23 mouse cellular contexts compared by ENCODE assay signal in the genomic region with DNA sequence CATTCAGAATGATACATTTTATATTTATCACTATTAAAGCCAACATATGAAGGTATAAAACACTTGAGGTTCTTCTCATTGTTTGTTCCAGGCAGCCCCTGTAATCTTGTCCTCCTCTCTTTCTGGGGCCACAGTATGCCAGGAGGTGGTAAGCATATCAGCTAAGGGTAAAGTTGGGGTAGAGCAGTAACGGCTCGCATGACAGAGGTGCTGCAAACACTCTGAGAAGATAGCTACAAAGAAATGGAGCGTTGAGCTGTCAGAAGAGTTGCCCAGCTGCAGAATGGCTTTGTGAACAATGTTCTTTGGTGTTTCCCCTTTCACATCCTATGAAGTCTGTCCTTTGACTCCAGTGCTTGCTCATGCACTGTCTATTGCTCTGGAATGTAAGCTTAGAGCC.
"Had no signal": no experiment of that assay in that cellular context is flagged by ENCODE, and none has a peak within 500 bp of the region (broad histone marks: within the 10 kb centered on the region; RNA-seq: fewer than 3 reads in every experiment).

No protein-coding gene starts in this region.

- DNase-seq: lung, adult 18-20 months; lung, embryonic 14.5 days; lung, postnatal 10 days; lung, postnatal 4 days; midbrain, embryonic 14.5 days; retina, postnatal 1 day; right cerebral cortex, adult 18-20 months; right cerebral cortex, postnatal 25 days; right cerebral cortex, postnatal 4 days; spleen, adult 18-20 months; thymus, adult 2 months; thymus, postnatal 25 days; thymus, postnatal 4 days had no signal

- H3K4me1 ChIP-seq: megakaryocyte, embryonic 14.5 days; stomach, embryonic 15.5 days had no signal

- H3K4me3 ChIP-seq: megakaryocyte, embryonic 14.5 days; midbrain, embryonic 10.5 days; midbrain, embryonic 12.5 days; myocyte; neural tube, embryonic 13.5 days; neural tube, embryonic 15.5 days; stomach, embryonic 15.5 days had no signal

- H3K27ac ChIP-seq: midbrain, embryonic 10.5 days; neural tube, embryonic 13.5 days; neural tube, embryonic 15.5 days; stomach, embryonic 15.5 days; stomach, postnatal 0 days had no signal

- H3K9me3 ChIP-seq: megakaryocyte, embryonic 14.5 days; midbrain, embryonic 10.5 days; midbrain, embryonic 12.5 days; neural tube, embryonic 13.5 days; neural tube, embryonic 15.5 days; stomach, embryonic 15.5 days had no signal

- H3K27me3 ChIP-seq: megakaryocyte, embryonic 14.5 days; neural tube, embryonic 13.5 days; neural tube, embryonic 15.5 days; stomach, embryonic 15.5 days had no signal

- H3K9ac ChIP-seq: liver, embryonic 14.5 days; lung, embryonic 14.5 days; midbrain, embryonic 12.5 days; neural tube, embryonic 13.5 days; neural tube, embryonic 15.5 days; stomach, embryonic 15.5 days had no signal

- H3K4me2 ChIP-seq: lung, embryonic 14.5 days; midbrain, embryonic 12.5 days; neural tube, embryonic 13.5 days; neural tube, embryonic 15.5 days; stomach, embryonic 15.5 days had no signal

- H3K36me3 ChIP-seq: midbrain, embryonic 10.5 days; midbrain, embryonic 12.5 days; neural tube, embryonic 13.5 days; neural tube, embryonic 15.5 days; stomach, embryonic 15.5 days had no signal

- ATAC-seq: midbrain, embryonic 16.5 days had no signal
